Mouse (Mus musculus): Measurements from ENCODE around the gene Rfwd3. TPM values are rescaled to one million over a fixed set of nuclear protein-coding genes. Genes with fewer than 3 reads are reported as not detected.

The Rfwd3 gene
- polyA plus RNA-seq, 1 experiment from 2014 or later: 81.6 TPM

GRCm38 (mm10) chr8:111261981-111262381, 38.0 kb downstream of the Rfwd3 start:
- DNase-seq (ENCODE audit: low spot score) (no peak), ATAC-seq (replicated peaks; ENCODE audit: low FRiP score) (peak; percentile 42)
- Histone ChIP-seq H3K36me3 (ENCODE audit: control insufficient read depth, insufficient read depth, low read length) (no peaks in the 10 kb centered on the region; the same call in 1 of the 2 replicates), H3K4me2 (peak overlapping the region; percentile 1; the same call in 1 of the 2 replicates), H3K27me3 (replicated peaks; ENCODE audit: control insufficient read depth, insufficient read depth, low read length) (no peaks in the 10 kb centered on the region), H3K4me3 (ENCODE audit: low read depth, low read length) (no peak overlapping the region), H3K9me3 (ENCODE audit: control insufficient read depth, low read length) (no peaks in the 10 kb centered on the region), H3K9ac (ENCODE audit: low read depth, low read length) (no peak overlapping the region), H3K4me1 (replicated peaks; ENCODE audit: control insufficient read depth, insufficient read depth, low read length) (peaks cover 13% of the 10 kb centered on the region), H3K27ac (ENCODE audit: low read depth, low read length) (no peak overlapping the region)
- WGBS: 26% methylated on average over 4 of the region's 4 CpGs

- no peak overlapping the region for H3K9ac ChIP-seq (ENCODE audit: low read depth, low read length)
- ATAC-seq (replicated peaks; ENCODE audit: low FRiP score): no peak
- WGBS: 91% methylated on average over 5 of the region's 5 CpGs
Observed at GRCm38 (mm10) chr8:111260251-111260650, 39.8 kb downstream of the Rfwd3 start.

GRCm38 (mm10) chr8:111259408-111259741, 40.6 kb downstream of the Rfwd3 start:
- peaks cover 13% of the 10 kb centered on the region for H3K4me1 ChIP-seq (replicated peaks; ENCODE audit: control insufficient read depth, insufficient read depth, low read length)
- H3K27ac ChIP-seq (ENCODE audit: low read depth, low read length): peak overlapping the region; percentile 96
- 9% methylated on average over 13 of the region's 13 CpGs for WGBS
- H3K36me3 ChIP-seq (ENCODE audit: control insufficient read depth, insufficient read depth, low read length): peaks cover 2% of the 10 kb centered on the region; the same call in 1 of the 2 replicates
- DNase-seq (ENCODE audit: low spot score) (no peak), ATAC-seq (replicated peaks; ENCODE audit: low FRiP score) (peak; percentile 24)
- H3K9ac ChIP-seq (ENCODE audit: low read depth, low read length): peak overlapping the region; percentile 86
- peak overlapping the region; percentile 78 for H3K4me2 ChIP-seq
- H3K27me3 ChIP-seq (replicated peaks; ENCODE audit: control insufficient read depth, insufficient read depth, low read length): no peaks in the 10 kb centered on the region
- peak overlapping the region; percentile 74 for H3K4me3 ChIP-seq (ENCODE audit: low read depth, low read length)
- H3K9me3 ChIP-seq (ENCODE audit: control insufficient read depth, low read length): no peaks in the 10 kb centered on the region

More at GRCm38 (mm10) chr8:111260251-111260650, 39.8 kb downstream of the Rfwd3 start:
- Histone ChIP-seq H3K27ac (ENCODE audit: low read depth, low read length) (no peak overlapping the region), H3K27me3 (replicated peaks; ENCODE audit: control insufficient read depth, insufficient read depth, low read length) (no peaks in the 10 kb centered on the region), H3K36me3 (ENCODE audit: control insufficient read depth, insufficient read depth, low read length) (no peaks in the 10 kb centered on the region), H3K4me1 (replicated peaks; ENCODE audit: control insufficient read depth, insufficient read depth, low read length) (peaks cover 13% of the 10 kb centered on the region), H3K9me3 (ENCODE audit: control insufficient read depth, low read length) (no peaks in the 10 kb centered on the region), H3K4me2 (no peak overlapping the region), H3K4me3 (ENCODE audit: low read depth, low read length) (peak overlapping the region; percentile 74; the same call in 1 of the 2 replicates)
- DNase-seq (ENCODE audit: low spot score): no peak

- Histone ChIP-seq H3K36me3 (ENCODE audit: control insufficient read depth, insufficient read depth, low read length) (peaks cover 2% of the 10 kb centered on the region; the same call in 1 of the 2 replicates), H3K4me2 (peak within 1 kb of the TSS; percentile 78), H3K9ac (ENCODE audit: low read depth, low read length) (peak within 1 kb of the TSS; percentile 86), H3K27ac (ENCODE audit: low read depth, low read length) (peak within 1 kb of the TSS; percentile 96), H3K9me3 (ENCODE audit: control insufficient read depth, low read length) (no peaks in the 10 kb centered on the region), H3K27me3 (replicated peaks; ENCODE audit: control insufficient read depth, insufficient read depth, low read length) (no peaks in the 10 kb centered on the region), H3K4me1 (replicated peaks; ENCODE audit: control insufficient read depth, insufficient read depth, low read length) (peaks cover 13% of the 10 kb centered on the region), H3K4me3 (ENCODE audit: low read depth, low read length) (peak within 1 kb of the TSS; percentile 74)
- WGBS: under 1% methylated on average over 71 of the region's 76 CpGs
- ATAC-seq (replicated peaks; ENCODE audit: low FRiP score) (peak; percentile 87), DNase-seq (ENCODE audit: low spot score) (peak; percentile 96)
Observed at GRCm38 (mm10) chr8:111258631-111259407, 41.2 kb downstream of the Rfwd3 start, which contains the start of gene Glg1. Gene Glg1 (minus strand): TSS chr8:111259216.

GRCm38 (mm10) chr8:111258010-111258630, 41.9 kb downstream of the Rfwd3 start:
- H3K4me3 ChIP-seq (ENCODE audit: low read depth, low read length): peak overlapping the region; percentile 74
- H3K36me3 ChIP-seq (ENCODE audit: control insufficient read depth, insufficient read depth, low read length): peaks cover 2% of the 10 kb centered on the region; the same call in 1 of the 2 replicates
- peak overlapping the region; percentile 78 for H3K4me2 ChIP-seq
- under 1% methylated on average over 26 of the region's 26 CpGs for WGBS
- peak; percentile 54 for ATAC-seq (replicated peaks; ENCODE audit: low FRiP score)
- H3K9ac ChIP-seq (ENCODE audit: low read depth, low read length): peak overlapping the region; percentile 86
- H3K27me3 ChIP-seq (replicated peaks; ENCODE audit: control insufficient read depth, insufficient read depth, low read length): no peaks in the 10 kb centered on the region
- no peaks in the 10 kb centered on the region for H3K9me3 ChIP-seq (ENCODE audit: control insufficient read depth, low read length)
- H3K4me1 ChIP-seq (replicated peaks; ENCODE audit: control insufficient read depth, insufficient read depth, low read length): peaks cover 13% of the 10 kb centered on the region
- peak overlapping the region; percentile 96 for H3K27ac ChIP-seq (ENCODE audit: low read depth, low read length)
- no peak for DNase-seq (ENCODE audit: low spot score)

GRCm38 (mm10) chr8:111252487-111253112, 47.4 kb downstream of the Rfwd3 start:
- Histone ChIP-seq H3K9me3 (ENCODE audit: control insufficient read depth, low read length) (no peaks in the 10 kb centered on the region), H3K4me1 (replicated peaks; ENCODE audit: control insufficient read depth, insufficient read depth, low read length) (peaks cover 13% of the 10 kb centered on the region), H3K36me3 (ENCODE audit: control insufficient read depth, insufficient read depth, low read length) (peaks cover 2% of the 10 kb centered on the region; the same call in 1 of the 2 replicates), H3K4me3 (ENCODE audit: low read depth, low read length) (no peak overlapping the region), H3K4me2 (peak overlapping the region; percentile 24; the same call in 1 of the 2 replicates), H3K9ac (ENCODE audit: low read depth, low read length) (no peak overlapping the region), H3K27me3 (replicated peaks; ENCODE audit: control insufficient read depth, insufficient read depth, low read length) (no peaks in the 10 kb centered on the region), H3K27ac (ENCODE audit: low read depth, low read length) (no peak overlapping the region)
- ATAC-seq (replicated peaks; ENCODE audit: low FRiP score) (peak; percentile 45), DNase-seq (ENCODE audit: low spot score) (no peak)
- 58% methylated on average over 4 of the region's 4 CpGs for WGBS

GRCm38 (mm10) chr8:111250111-111250510, 49.9 kb downstream of the Rfwd3 start:
- Histone ChIP-seq H3K4me1 (replicated peaks; ENCODE audit: control insufficient read depth, insufficient read depth, low read length) (peaks cover 10% of the 10 kb centered on the region), H3K9ac (ENCODE audit: low read depth, low read length) (no peak overlapping the region), H3K9me3 (ENCODE audit: control insufficient read depth, low read length) (no peaks in the 10 kb centered on the region), H3K27me3 (replicated peaks; ENCODE audit: control insufficient read depth, insufficient read depth, low read length) (no peaks in the 10 kb centered on the region), H3K4me3 (ENCODE audit: low read depth, low read length) (no peak overlapping the region), H3K36me3 (ENCODE audit: control insufficient read depth, insufficient read depth, low read length) (peaks cover 2% of the 10 kb centered on the region; the same call in 1 of the 2 replicates), H3K27ac (ENCODE audit: low read depth, low read length) (no peak overlapping the region), H3K4me2 (no peak overlapping the region)
- DNase-seq (ENCODE audit: low spot score): no peak
- ATAC-seq (replicated peaks; ENCODE audit: low FRiP score): no peak
- 72% methylated on average over 2 of the region's 2 CpGs for WGBS

GRCm38 (mm10) chr8:111248136-111248535, 51.9 kb downstream of the Rfwd3 start:
- H3K27ac ChIP-seq (ENCODE audit: low read depth, low read length): no peak overlapping the region
- H3K9me3 ChIP-seq (ENCODE audit: control insufficient read depth, low read length): no peaks in the 10 kb centered on the region
- no peaks in the 10 kb centered on the region for H3K27me3 ChIP-seq (replicated peaks; ENCODE audit: control insufficient read depth, insufficient read depth, low read length)
- no peak overlapping the region for H3K9ac ChIP-seq (ENCODE audit: low read depth, low read length)
- no peaks in the 10 kb centered on the region for H3K36me3 ChIP-seq (ENCODE audit: control insufficient read depth, insufficient read depth, low read length)
- DNase-seq (ENCODE audit: low spot score): no peak
- no peak overlapping the region for H3K4me3 ChIP-seq (ENCODE audit: low read depth, low read length)
- H3K4me1 ChIP-seq (replicated peaks; ENCODE audit: control insufficient read depth, insufficient read depth, low read length): peaks cover 10% of the 10 kb centered on the region
- no peak for ATAC-seq (replicated peaks; ENCODE audit: low FRiP score)
- H3K4me2 ChIP-seq: no peak overlapping the region
